Mouse (Mus musculus): ENCODE data around the gene Unc119.

DNA sequence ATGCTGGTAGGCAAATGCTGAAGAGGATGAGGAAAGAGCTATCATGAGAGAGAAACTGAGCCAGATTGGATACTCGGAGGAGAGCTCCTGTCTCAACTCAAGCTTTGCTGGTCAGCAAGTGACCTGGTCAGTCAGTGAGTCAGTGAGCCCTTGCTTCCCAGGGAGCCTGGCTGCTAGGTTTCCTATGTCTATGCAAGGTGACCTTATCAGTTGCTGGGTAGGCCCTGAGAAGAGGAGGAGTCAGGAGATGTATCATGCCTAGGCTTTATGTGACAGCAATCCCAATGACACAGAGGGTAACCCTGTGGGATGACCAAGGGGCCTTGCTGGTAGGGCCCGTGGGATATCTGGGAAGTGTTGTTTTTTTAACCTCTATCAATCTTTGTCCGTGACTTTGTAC is 28.9 kb downstream of the Unc119 start:
- TF ChIP-seq CTCF (conservative IDR thresholded peaks at IDR 0.05; ENCODE audit: low read length) (no peak), NANOG (IDR thresholded peaks at IDR 0.05; ENCODE audit: borderline replicate concordance, low read length) (no peak), POU5F1 (IDR thresholded peaks at IDR 0.05; ENCODE audit: borderline replicate concordance, low read length) (no peak)

Measured in E14TG2a.4 (cell line).